Mouse (Mus musculus) embryonic facial prominence, embryonic 13.5 days (tissue): ENCODE measurements around the gene Medag. TPM values are rescaled to one million over a fixed set of nuclear protein-coding genes. Genes with fewer than 3 reads are reported as not detected.

Source experiments
- ATAC-seq: fragments of 200-750 bp; cut with Nextera tagmentation; 2 replicates; pipeline ENCODE4 v1.8.0; 2017; ENCODE audit warnings: low read depth; ENCODE audit not compliant: insufficient number of reproducible peaks, insufficient read depth, low FRiP score, low TSS enrichment
- H3K27ac ChIP-seq: fragments of 300-500 bp; sonication (generic); 2 replicates; pipeline ENCODE4 v1.5.1; 2015; ENCODE audit warnings: moderate library complexity, mild to moderate bottlenecking, inconsistent platforms
- H3K27me3 ChIP-seq: fragments of 300-500 bp; sonication (generic); 2 replicates; pipeline ENCODE4 v1.6.1; 2015; ENCODE audit warnings: mild to moderate bottlenecking, inconsistent platforms
- H3K36me3 ChIP-seq: fragments of 300-500 bp; sonication (generic); 2 replicates; pipeline ENCODE4 v1.6.1; 2015; ENCODE audit warnings: mild to moderate bottlenecking, inconsistent platforms
- H3K4me1 ChIP-seq: fragments of 300-500 bp; sonication (generic); 2 replicates; pipeline ENCODE4 v1.6.1; 2015; ENCODE audit warnings: inconsistent platforms
- H3K4me2 ChIP-seq: fragments of 300-500 bp; sonication (generic); 2 replicates; pipeline ENCODE4 v1.6.1; 2015; ENCODE audit warnings: moderate library complexity, mild to moderate bottlenecking, inconsistent platforms
- H3K4me3 ChIP-seq: fragments of 300-500 bp; sonication (generic); 2 replicates; pipeline ENCODE4 v1.5.1; 2015; ENCODE audit warnings: mild to moderate bottlenecking, inconsistent platforms
- H3K9ac ChIP-seq: fragments of 300-500 bp; sonication (generic); 2 replicates; pipeline ENCODE4 v1.6.1; 2015; ENCODE audit warnings: mild to moderate bottlenecking, inconsistent platforms
- H3K9me3 ChIP-seq: fragments of 300-500 bp; sonication (generic); 2 replicates; pipeline ENCODE4 v1.6.1; 2016; ENCODE audit warnings: inconsistent platforms
- WGBS: fragments of 180-500 bp; shearing (Covaris S2); methylation state at CpG from one replicate; pipeline ENCODE4 v1.1.7; 2015; ENCODE audit warnings: mixed read lengths; 5-methylcytosine and 5-hydroxymethylcytosine counted together
- polyA plus RNA-seq: library from polyadenylated mRNA; unstranded; fragments of >200 nt; fragmentation: Nextera tagmentation; extraction: Ambion mirVana; gene quantifications from 2 replicates; pipeline ENCODE4 v1.2.1, GENCODE M21; 2015

The Medag gene
- polyA plus RNA-seq, 1 experiment from 2014 or later = 0.93 TPM

DNA sequence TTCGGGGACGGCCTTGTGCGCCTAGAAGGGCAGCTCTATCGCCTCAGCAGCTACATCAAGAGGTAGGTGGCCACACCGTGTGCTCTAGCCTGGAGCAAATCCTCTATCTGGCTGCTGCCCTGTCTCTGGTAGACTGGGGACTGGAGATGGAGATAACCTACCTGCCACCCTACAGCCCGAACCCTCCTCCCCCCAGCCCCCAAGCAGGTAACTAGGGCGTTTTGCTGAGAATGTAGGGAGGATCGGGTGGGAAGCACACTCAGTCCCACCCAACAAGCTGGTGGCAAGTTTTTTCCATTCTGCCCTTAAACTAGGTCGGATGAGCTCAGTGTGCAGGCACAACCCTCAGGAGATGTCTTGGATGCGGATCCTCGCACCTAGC lies 636 bp downstream of the Medag start:
- H3K9ac ChIP-seq = peak overlapping the region; percentile 64

DNA sequence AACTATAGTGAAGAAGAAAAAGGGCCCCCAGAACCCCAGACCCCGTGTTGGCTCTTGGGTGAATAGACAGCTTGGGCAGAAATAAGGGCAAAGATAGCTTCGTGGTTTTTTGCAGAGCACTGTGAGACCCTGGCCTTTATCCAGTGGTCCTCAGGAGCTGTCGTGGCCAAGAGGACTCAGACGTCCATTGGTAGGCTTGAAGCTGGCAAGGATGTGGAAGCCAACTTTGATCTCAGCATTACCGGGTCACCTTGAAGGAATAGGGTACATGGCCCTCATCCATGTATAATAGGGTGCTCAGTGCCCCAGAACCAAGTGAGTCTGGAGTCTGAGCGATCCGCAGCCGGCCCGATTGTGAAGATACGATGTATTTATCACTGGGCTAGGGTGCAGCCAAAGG lies 1.1 kb downstream of the Medag start:
- Histone ChIP-seq H3K4me3 (no peak overlapping the region), H3K9me3 (peaks cover under 1% of the 10 kb centered on the region; the same call in 1 of the 2 replicates), H3K9ac (no peak overlapping the region), H3K4me2 (no peak overlapping the region), H3K4me1 (peaks cover 16% of the 10 kb centered on the region), H3K36me3 (no peaks in the 10 kb centered on the region), H3K27me3 (peaks cover 29% of the 10 kb centered on the region), H3K27ac (no peak overlapping the region)
- no peak for ATAC-seq
- 92% methylated on average over 10 of the region's 10 CpGs for WGBS

More for the DNA sequence above, 636 bp downstream of the Medag start:
- peak; percentile 34; the same call in 1 of the 2 replicates for ATAC-seq
- peak overlapping the region; percentile 74 for H3K4me2 ChIP-seq
- H3K27ac ChIP-seq = no peak overlapping the region
- H3K4me1 ChIP-seq = peaks cover 16% of the 10 kb centered on the region
- H3K9me3 ChIP-seq = peaks cover 3% of the 10 kb centered on the region; the same call in 1 of the 2 replicates
- WGBS = 31% methylated on average over 11 of the region's 11 CpGs
- peaks cover 29% of the 10 kb centered on the region for H3K27me3 ChIP-seq
- peak overlapping the region; percentile 41 for H3K4me3 ChIP-seq
- no peaks in the 10 kb centered on the region for H3K36me3 ChIP-seq

- H3K36me3 ChIP-seq = no peaks in the 10 kb centered on the region
- no peak overlapping the region for H3K4me2 ChIP-seq
- no peaks in the 10 kb centered on the region for H3K9me3 ChIP-seq
- H3K27me3 ChIP-seq = peaks cover 25% of the 10 kb centered on the region
- 66% methylated on average over 9 of the region's 9 CpGs for WGBS
- H3K4me3 ChIP-seq = no peak overlapping the region
- no peak overlapping the region for H3K27ac ChIP-seq
- H3K4me1 ChIP-seq = peaks cover 16% of the 10 kb centered on the region
- H3K9ac ChIP-seq = no peak overlapping the region
- ATAC-seq = no peak
Measured at GRCm38 (mm10) chr5:149414369-149415167, 3.0 kb downstream of the Medag start.

DNA sequence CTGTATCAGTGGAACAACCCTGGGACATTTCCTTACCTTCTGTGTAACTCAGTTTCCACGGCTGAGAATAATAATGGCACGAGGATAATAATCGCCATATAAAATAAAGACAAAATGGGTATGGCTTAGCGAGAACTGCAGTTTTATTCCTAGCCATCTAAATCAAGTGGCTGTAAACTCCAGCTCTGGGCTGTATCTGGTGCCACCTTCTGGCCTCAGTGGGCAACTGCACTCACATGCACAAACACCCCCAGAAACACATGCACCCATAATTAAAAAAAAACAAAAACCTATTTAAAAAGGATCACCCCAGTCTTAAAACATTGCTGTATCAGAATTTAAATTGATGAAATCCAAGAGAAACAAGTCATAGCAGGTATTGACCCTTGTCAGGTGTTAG lies 5.8 kb downstream of the Medag start:
- H3K27ac ChIP-seq = no peak overlapping the region
- no peaks in the 10 kb centered on the region for H3K9me3 ChIP-seq
- WGBS = 95% methylated on average over 4 of the region's 4 CpGs
- H3K4me2 ChIP-seq = no peak overlapping the region
- peaks cover 8% of the 10 kb centered on the region for H3K27me3 ChIP-seq
- ATAC-seq = no peak
- H3K4me1 ChIP-seq = peaks cover 1% of the 10 kb centered on the region
- H3K4me3 ChIP-seq = no peak overlapping the region
- no peak overlapping the region for H3K9ac ChIP-seq
- no peaks in the 10 kb centered on the region for H3K36me3 ChIP-seq

- Histone ChIP-seq H3K9me3 (no peaks in the 10 kb centered on the region), H3K27me3 (no peaks in the 10 kb centered on the region), H3K4me1 (peaks cover 23% of the 10 kb centered on the region), H3K4me3 (no peak overlapping the region), H3K9ac (no peak overlapping the region), H3K36me3 (no peaks in the 10 kb centered on the region), H3K27ac (no peak overlapping the region), H3K4me2 (no peak overlapping the region)
- ATAC-seq = no peak
- 94% methylated on average over 3 of the region's 3 CpGs for WGBS
Measured at GRCm38 (mm10) chr5:149426525-149426924, 15.0 kb downstream of the Medag start.

- Histone ChIP-seq H3K4me1 (peaks cover 23% of the 10 kb centered on the region), H3K36me3 (no peaks in the 10 kb centered on the region), H3K4me2 (no peak overlapping the region), H3K27ac (no peak overlapping the region), H3K9me3 (no peaks in the 10 kb centered on the region), H3K4me3 (no peak overlapping the region), H3K9ac (no peak overlapping the region), H3K27me3 (no peaks in the 10 kb centered on the region)
- no peak for ATAC-seq
- 91% methylated on average over 8 of the region's 8 CpGs for WGBS
Measured at GRCm38 (mm10) chr5:149427277-149428060, 15.9 kb downstream of the Medag start.

GRCm38 (mm10) chr5:149428347-149428746 lies 16.8 kb downstream of the Medag start:
- Histone ChIP-seq H3K27ac (peak overlapping the region; percentile 80), H3K27me3 (no peaks in the 10 kb centered on the region), H3K36me3 (no peaks in the 10 kb centered on the region), H3K4me2 (peak overlapping the region; percentile 27), H3K4me3 (no peak overlapping the region), H3K9me3 (no peaks in the 10 kb centered on the region), H3K9ac (0 out of 2 replicates have a peak overlapping the region, but pooled peaks have one; percentile 6), H3K4me1 (peaks cover 23% of the 10 kb centered on the region)
- ATAC-seq = peak; percentile 64; the same call in 1 of the 2 replicates
- WGBS = 4% methylated on average over 6 of the region's 6 CpGs

GRCm38 (mm10) chr5:149428810-149429255 lies 17.3 kb downstream of the Medag start:
- no peak overlapping the region for H3K9ac ChIP-seq
- peaks cover 23% of the 10 kb centered on the region for H3K4me1 ChIP-seq
- H3K9me3 ChIP-seq = no peaks in the 10 kb centered on the region
- H3K27me3 ChIP-seq = no peaks in the 10 kb centered on the region
- ATAC-seq = no peak
- 37% methylated on average over 2 of the region's 2 CpGs for WGBS
- H3K4me3 ChIP-seq = no peak overlapping the region
- peak overlapping the region; percentile 80 for H3K27ac ChIP-seq
- H3K4me2 ChIP-seq = peak overlapping the region; percentile 27; the same call in 1 of the 2 replicates
- no peaks in the 10 kb centered on the region for H3K36me3 ChIP-seq

GRCm38 (mm10) chr5:149429541-149429940 lies 18.0 kb downstream of the Medag start:
- H3K27me3 ChIP-seq = no peaks in the 10 kb centered on the region
- no peak overlapping the region for H3K4me3 ChIP-seq
- no peak overlapping the region for H3K27ac ChIP-seq
- H3K4me2 ChIP-seq = no peak overlapping the region
- H3K9ac ChIP-seq = no peak overlapping the region
- no peaks in the 10 kb centered on the region for H3K36me3 ChIP-seq
- WGBS = 76% methylated on average over 4 of the region's 4 CpGs
- no peaks in the 10 kb centered on the region for H3K9me3 ChIP-seq
- ATAC-seq = no peak
- peaks cover 23% of the 10 kb centered on the region for H3K4me1 ChIP-seq

DNA sequence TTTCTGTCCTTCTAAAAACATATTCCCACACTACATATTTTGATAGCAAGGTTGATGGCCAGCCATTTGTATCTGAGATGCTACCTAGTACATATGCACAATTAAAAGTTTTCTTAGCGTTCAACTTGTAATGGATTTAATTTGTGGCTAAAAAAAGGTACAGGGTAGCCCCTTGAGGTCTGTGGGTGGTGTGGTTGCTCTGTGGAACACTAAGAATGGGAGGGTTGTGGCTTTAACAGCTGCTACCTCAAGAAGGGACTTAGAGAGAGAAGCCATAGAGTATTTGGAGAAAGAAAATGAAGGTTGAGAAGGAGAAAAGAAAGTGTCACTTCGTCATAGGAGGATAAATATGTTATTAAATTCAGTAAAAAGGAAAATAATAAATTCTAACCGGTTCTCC lies 19.4 kb downstream of the Medag start:
- Histone ChIP-seq H3K4me1 (peaks cover 23% of the 10 kb centered on the region), H3K36me3 (no peaks in the 10 kb centered on the region), H3K9ac (no peak overlapping the region), H3K27me3 (no peaks in the 10 kb centered on the region), H3K27ac (no peak overlapping the region), H3K4me3 (no peak overlapping the region), H3K9me3 (no peaks in the 10 kb centered on the region), H3K4me2 (no peak overlapping the region)
- no peak for ATAC-seq
- 85% methylated on average over 3 of the region's 3 CpGs for WGBS

DNA sequence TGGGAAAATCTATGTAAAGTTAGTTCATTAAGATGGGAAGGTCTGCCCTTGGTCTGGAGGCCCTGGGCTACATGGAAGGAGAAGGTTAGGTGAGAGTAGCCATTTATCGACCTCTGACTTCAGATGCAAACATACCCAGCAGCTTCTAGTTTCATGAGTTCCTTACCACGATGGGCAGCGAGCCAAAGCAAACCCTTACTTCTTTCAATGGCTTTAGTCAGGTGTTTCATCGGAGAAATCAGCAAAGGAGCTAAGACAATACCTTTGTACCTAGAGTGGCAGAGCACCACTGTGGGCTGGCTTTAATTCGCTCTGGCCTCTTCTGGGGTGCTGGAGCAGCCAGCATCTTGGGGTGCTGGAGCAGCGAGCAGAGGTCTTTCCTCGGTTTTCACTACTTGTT lies 22.1 kb downstream of the Medag start:
- Histone ChIP-seq H3K9ac (no peak overlapping the region), H3K4me2 (peak overlapping the region; percentile 14; the same call in 1 of the 2 replicates), H3K36me3 (no peaks in the 10 kb centered on the region), H3K4me3 (no peak overlapping the region), H3K9me3 (no peaks in the 10 kb centered on the region), H3K27ac (no peak overlapping the region), H3K4me1 (peaks cover 19% of the 10 kb centered on the region), H3K27me3 (no peaks in the 10 kb centered on the region)
- ATAC-seq = no peak
- 64% methylated on average over 7 of the region's 7 CpGs for WGBS
